Mouse (Mus musculus): ENCODE data around the gene Polr2b.

Polr2b gene

DNA sequence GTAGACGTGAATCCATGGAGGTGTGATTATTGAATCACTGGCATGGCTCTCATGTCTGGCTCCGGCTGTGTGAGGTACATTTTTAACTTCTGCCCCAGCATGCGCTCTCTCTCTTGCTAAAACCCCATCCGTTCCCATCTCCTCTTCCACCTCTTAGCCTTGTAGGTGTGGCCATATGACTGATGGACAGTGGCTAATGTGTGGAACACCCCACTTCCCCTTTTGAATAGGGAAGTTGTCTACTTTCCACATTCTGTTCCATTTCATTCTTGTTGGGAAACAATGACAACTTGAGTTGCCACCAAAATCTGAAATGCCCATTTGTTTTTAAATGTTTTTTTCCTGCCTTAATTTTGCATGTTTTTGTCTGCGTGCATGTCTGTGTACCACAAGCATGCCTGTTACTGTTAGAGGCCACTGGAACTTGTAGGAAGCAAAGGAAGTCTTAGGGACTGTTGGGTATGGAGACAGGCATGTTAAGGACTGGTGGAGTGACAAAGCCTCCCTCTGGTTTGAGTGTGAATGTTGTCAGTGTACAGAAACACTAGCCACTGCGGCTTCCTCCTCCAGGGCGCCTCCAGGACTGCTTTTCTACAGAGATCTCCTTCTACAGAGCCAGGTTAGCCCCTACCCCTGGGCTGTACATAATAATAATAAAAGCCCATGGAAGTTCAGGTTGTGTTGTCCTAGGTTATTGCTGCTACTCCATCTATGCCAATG, 17.0 kb upstream of the Polr2b start:
- no peak for DNase-seq (ENCODE audit: low read depth, low spot score)

DNA sequence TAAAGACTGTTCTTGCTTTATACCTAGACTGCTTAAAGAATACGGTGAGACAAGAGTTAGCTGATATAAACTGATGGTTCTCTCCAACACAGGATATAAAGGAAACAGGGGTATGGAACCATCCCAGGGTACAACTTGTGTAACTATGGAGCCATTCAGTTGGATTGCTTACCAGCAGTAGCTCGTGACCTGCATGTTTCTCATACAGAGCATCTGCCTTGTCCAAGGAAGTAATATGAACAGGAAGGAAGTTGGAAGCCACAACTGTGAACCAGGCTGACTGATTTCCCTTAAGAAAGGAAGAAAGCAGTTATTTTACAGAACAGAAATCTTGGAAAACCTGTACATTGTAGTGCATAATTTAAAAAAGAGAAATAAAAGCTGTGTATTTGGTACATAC, 10.5 kb upstream of the Polr2b start:
- DNase-seq (ENCODE audit: low read depth, low spot score): no peak

DNA sequence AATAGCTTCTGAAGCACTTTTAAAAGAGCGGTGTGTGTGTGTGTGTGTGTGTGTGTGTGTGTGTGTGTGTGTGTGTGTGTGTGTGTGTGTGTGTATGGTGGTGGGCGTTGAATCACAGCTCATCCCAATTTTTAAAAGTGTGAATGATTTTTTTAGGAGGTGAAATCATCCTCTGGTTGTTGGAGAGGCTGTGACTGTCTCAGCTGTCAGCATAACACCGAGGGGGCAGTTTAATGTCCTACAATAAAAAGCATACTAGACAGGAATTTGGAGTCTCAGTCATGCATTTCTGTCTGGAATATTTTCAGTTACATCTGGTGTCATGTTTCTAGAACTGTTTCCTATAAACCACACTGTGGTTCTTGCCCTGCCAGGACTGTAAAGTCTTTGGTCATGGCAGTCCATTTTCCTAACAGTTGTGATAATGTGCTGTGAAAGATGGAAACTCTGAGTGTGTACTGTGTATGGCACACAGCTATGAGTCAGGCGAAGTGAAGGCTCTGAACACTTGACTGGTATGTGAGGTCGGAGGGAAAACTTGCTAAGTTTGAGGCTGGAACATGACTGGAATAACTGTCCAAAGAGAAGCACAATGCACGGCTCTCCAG, 8.5 kb upstream of the Polr2b start:
- no peak for DNase-seq (ENCODE audit: low read depth, low spot score)

DNA sequence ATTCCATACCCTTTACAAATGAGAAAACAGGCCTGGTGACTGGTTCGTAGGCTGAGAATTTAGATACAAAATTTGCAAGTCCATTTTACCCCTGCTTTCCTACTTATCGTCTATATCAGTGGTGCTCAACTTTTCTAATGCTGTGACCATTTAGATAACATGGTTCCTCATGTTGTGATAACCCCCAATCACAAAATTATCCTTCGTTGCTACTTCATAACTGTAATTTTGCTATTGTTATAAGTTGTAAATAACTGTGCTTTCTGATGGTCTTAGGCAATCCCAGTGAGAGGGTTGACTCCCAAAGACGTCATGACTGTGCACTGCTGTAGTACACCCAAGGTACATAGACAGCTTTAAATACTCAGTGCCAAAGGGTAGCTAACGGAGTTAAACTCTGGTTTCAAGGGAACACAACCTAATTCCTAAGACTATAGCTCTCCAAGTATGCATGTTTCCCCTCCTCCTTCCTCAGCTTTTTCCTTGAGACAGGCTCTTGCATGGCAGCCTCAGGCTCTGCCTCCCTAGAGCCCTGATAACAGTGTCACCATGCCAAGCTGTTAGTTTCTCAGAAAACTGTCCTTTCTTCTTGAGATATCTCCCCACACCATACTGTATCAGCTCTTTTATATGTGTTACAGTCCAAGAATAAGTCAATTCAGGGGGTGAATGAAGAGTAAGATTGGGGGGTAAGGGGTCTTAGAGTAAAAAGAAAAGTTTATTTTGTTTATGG, 2.0 kb upstream of the Polr2b start:
- no peak for DNase-seq (ENCODE audit: low read depth, low spot score)

GRCm38 (mm10) chr5:77309051-77309906, 668 bp upstream of the Polr2b start:
- peak; percentile 6 for DNase-seq (ENCODE audit: low read depth, low spot score)

GRCm38 (mm10) chr5:77314206-77314605, 4.3 kb downstream of the Polr2b start:
- DNase-seq (ENCODE audit: low read depth, low spot score): no peak

DNA sequence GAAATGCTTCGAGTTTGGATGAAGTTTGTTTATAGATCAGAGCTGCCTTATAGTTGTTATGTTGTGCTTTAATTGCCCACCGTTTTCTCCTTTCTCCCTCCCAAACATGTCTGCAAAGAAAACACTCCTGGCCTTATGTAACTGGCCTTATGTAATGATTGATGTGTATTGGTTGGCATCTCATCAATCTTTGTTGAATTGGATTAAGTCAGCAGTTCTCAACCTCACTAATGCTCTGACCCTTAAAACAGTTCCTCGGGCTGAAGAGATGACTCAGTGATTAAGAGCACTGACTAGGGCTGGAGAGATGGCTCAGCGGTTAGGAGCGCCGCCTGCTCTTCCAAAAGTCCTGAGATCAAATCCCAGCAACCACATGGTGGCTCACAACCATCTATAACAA, 5.0 kb downstream of the Polr2b start:
- DNase-seq (ENCODE audit: low read depth, low spot score): no peak

- no peak for DNase-seq (ENCODE audit: low read depth, low spot score)
Measured at GRCm38 (mm10) chr5:77324936-77325335, 15.0 kb downstream of the Polr2b start.

GRCm38 (mm10) chr5:77330154-77330553, 20.2 kb downstream of the Polr2b start:
- DNase-seq (ENCODE audit: low read depth, low spot score): no peak

DNA sequence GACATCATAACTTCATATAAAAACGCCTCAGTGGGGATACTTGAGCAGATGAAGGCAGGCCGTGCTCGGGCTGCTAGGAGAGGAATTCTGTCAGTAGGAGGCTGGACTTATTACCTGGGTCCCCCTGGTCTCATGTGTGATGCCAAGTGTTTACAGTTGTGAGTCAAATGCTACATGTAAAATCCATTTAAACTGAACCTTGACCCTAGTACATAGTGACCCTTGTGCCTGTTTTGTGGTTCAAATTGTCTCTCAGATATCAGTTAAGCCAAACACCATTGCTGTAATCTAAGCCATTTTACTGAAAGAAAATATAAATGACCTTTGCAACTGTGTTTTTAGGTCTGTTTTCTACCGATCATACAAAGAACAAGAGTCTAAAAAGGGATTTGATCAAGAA, 30.1 kb downstream of the Polr2b start:
- DNase-seq (ENCODE audit: low read depth, low spot score): no peak

DNA sequence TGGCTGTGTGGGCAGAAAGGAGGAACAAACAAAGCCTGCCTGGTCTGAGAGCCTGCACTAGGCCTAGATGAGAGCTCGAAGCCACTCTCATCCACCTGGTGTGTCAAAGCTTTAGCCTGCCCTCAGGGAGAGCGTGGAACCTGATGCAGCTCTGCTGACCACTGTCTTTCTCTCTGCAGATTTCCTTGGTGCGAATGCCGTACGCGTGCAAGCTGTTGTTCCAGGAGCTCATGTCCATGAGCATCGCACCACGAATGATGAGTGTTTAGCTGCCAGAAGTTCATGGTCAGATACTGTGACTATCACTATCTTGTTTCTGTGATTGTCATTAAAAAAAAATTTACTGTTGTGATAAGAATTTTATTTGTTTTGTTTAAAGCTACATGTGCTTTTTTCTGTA, 39.0 kb downstream of the Polr2b start:
- no peak for DNase-seq (ENCODE audit: low read depth, low spot score)

- DNase-seq (ENCODE audit: low read depth, low spot score): no peak
Measured at GRCm38 (mm10) chr5:77349971-77350658, 40.2 kb downstream of the Polr2b start.

GRCm38 (mm10) chr5:77351691-77352090, 41.7 kb downstream of the Polr2b start:
- DNase-seq (ENCODE audit: low read depth, low spot score): no peak

- peak; percentile 72 for DNase-seq (ENCODE audit: low read depth, low spot score)
Measured at GRCm38 (mm10) chr5:77354361-77354787, 44.4 kb downstream of the Polr2b start.

GRCm38 (mm10) chr5:77355307-77356265, 45.6 kb downstream of the Polr2b start:
- DNase-seq (ENCODE audit: low read depth, low spot score): no peak

DNA sequence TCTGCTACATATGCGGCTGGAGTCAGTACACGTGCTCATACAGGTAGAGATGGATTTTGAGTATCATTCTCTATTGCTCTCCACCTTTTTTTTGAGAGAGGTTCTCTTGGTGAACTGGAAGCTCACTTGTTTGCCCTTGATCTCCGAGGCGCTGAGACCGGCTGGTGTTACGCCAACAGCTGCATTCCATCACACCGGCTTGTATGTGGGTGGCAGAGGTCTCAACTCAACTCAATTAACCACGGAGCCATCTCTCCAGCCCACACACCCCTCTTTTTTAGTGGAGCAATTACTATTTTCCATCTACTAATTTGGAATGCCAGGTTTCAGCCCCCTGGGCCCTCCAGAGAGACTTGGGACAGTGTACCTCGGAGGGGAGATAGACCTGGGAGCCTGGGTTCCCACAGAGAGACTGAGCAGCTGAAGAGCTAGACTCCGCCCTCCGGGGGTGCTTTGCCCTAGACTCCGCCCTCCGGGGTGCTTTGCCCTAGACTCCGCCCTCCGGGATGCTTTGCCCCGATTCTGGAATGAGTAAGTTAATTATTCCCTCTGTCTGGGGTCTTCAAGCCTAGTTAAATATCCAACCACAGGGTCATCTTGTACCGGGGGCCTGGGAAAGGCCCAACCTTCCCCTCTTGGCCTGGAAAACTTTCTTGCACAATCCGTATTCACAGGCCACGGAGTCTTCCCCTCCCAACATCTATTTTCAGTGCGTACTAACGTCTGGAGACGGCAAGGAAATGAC, 47.6 kb downstream of the Polr2b start:
- DNase-seq (ENCODE audit: low read depth, low spot score): no peak

DNA sequence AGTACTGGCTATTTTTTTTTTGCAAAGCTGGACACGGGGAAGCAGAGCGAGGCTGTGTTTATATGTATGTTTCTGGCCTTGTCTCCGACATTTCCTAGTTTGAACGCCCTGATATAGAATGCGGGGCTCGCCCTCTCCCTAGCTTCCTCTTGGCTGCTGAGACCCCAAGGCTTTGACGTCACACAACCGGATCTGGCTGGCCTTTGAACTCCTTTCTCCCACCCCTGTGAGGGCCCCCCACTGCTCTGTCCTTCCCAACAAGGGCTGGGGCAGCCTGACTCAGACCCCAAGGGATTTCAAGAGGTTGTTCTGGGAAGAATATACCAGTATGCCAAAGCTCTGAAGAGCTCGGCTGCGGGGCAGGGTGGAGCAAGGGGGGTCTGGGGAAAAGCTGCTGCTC, 48.4 kb downstream of the Polr2b start:
- DNase-seq (ENCODE audit: low read depth, low spot score): no peak

GRCm38 (mm10) chr5:77359971-77360370, 50.0 kb downstream of the Polr2b start:
- no peak for DNase-seq (ENCODE audit: low read depth, low spot score)

GRCm38 (mm10) chr5:77361006-77361405, 51.1 kb downstream of the Polr2b start:
- DNase-seq (ENCODE audit: low read depth, low spot score): no peak

Measured in retina, postnatal 7 days (tissue).